Mouse (Mus musculus): ENCODE data around the gene Nod1. TPM values are rescaled to one million over a fixed set of nuclear protein-coding genes. Genes with fewer than 3 reads are reported as not detected.

Nod1 gene
- total and polyA plus RNA-seq, 2 experiments from 2014 or later: 1.7 to 4.8 TPM

- no peaks in the 10 kb centered on the region for H3K4me1 ChIP-seq (ENCODE audit: insufficient read depth, low read length)
- no peaks in the 10 kb centered on the region for H3K27me3 ChIP-seq (ENCODE audit: insufficient read depth, low read length)
- 63% methylated on average over 9 of the region's 9 CpGs for WGBS
- H3K36me3 ChIP-seq (ENCODE audit: insufficient read depth, low read length): no peaks in the 10 kb centered on the region
- no peak overlapping the region for H3K9ac ChIP-seq (replicated peaks; ENCODE audit: low read length)
- TF ChIP-seq CTCF (IDR thresholded peaks at IDR 0.05; ENCODE audit: low read depth): no peak
- H3K9me3 ChIP-seq (ENCODE audit: low read length): no peaks in the 10 kb centered on the region
- H3K4me3 ChIP-seq (ENCODE audit: low read length): no peak overlapping the region
- ATAC-seq (no peak), DNase-seq (ENCODE audit: low spot score) (no peak)
- no peak overlapping the region for H3K4me2 ChIP-seq (ENCODE audit: low read depth, low read length)
- H3K27ac ChIP-seq: no peak overlapping the region
Measured at GRCm38 (mm10) chr6:54970506-54970905, 1.9 kb downstream of the Nod1 start.

- WGBS: 49% methylated on average over 2 of the region's 2 CpGs
- no peak overlapping the region for H3K4me3 ChIP-seq (ENCODE audit: low read length)
- H3K4me1 ChIP-seq (ENCODE audit: insufficient read depth, low read length): no peaks in the 10 kb centered on the region
- H3K9me3 ChIP-seq (ENCODE audit: low read length): no peaks in the 10 kb centered on the region
- no peak for TF ChIP-seq CTCF (IDR thresholded peaks at IDR 0.05; ENCODE audit: low read depth)
- no peak overlapping the region for H3K9ac ChIP-seq (replicated peaks; ENCODE audit: low read length)
- no peak for ATAC-seq
- no peaks in the 10 kb centered on the region for H3K27me3 ChIP-seq (ENCODE audit: insufficient read depth, low read length)
- DNase-seq (ENCODE audit: low spot score): no peak
- H3K36me3 ChIP-seq (ENCODE audit: insufficient read depth, low read length): no peaks in the 10 kb centered on the region
- H3K27ac ChIP-seq: no peak overlapping the region
- H3K4me2 ChIP-seq (ENCODE audit: low read depth, low read length): no peak overlapping the region
Measured at GRCm38 (mm10) chr6:54969801-54970200, 2.6 kb downstream of the Nod1 start.

GRCm38 (mm10) chr6:54967591-54967990 is 4.8 kb downstream of the Nod1 start:
- Histone ChIP-seq H3K9ac (replicated peaks; ENCODE audit: low read length) (no peak overlapping the region), H3K4me3 (ENCODE audit: low read length) (no peak overlapping the region), H3K4me2 (ENCODE audit: low read depth, low read length) (no peak overlapping the region), H3K9me3 (ENCODE audit: low read length) (no peaks in the 10 kb centered on the region), H3K27me3 (ENCODE audit: insufficient read depth, low read length) (no peaks in the 10 kb centered on the region), H3K36me3 (ENCODE audit: insufficient read depth, low read length) (no peaks in the 10 kb centered on the region), H3K27ac (no peak overlapping the region), H3K4me1 (ENCODE audit: insufficient read depth, low read length) (no peaks in the 10 kb centered on the region)
- DNase-seq (ENCODE audit: low spot score) (no peak), ATAC-seq (no peak)
- TF ChIP-seq CTCF (IDR thresholded peaks at IDR 0.05; ENCODE audit: low read depth): no peak
- WGBS: 48% methylated on average over 10 of the region's 10 CpGs

- no peaks in the 10 kb centered on the region for H3K36me3 ChIP-seq (ENCODE audit: insufficient read depth, low read length)
- no peak for DNase-seq (ENCODE audit: low spot score)
- no peak for TF ChIP-seq CTCF (IDR thresholded peaks at IDR 0.05; ENCODE audit: low read depth)
- WGBS: 57% methylated on average over 5 of the region's 5 CpGs
- H3K4me2 ChIP-seq (ENCODE audit: low read depth, low read length): no peak overlapping the region
- H3K9me3 ChIP-seq (ENCODE audit: low read length): no peaks in the 10 kb centered on the region
- H3K9ac ChIP-seq (replicated peaks; ENCODE audit: low read length): no peak overlapping the region
- no peaks in the 10 kb centered on the region for H3K4me1 ChIP-seq (ENCODE audit: insufficient read depth, low read length)
- H3K4me3 ChIP-seq (ENCODE audit: low read length): no peak overlapping the region
- ATAC-seq: no peak
- no peaks in the 10 kb centered on the region for H3K27me3 ChIP-seq (ENCODE audit: insufficient read depth, low read length)
- H3K27ac ChIP-seq: no peak overlapping the region
Measured at GRCm38 (mm10) chr6:54965234-54965633, 7.2 kb downstream of the Nod1 start.

GRCm38 (mm10) chr6:54964755-54965154 is 7.7 kb downstream of the Nod1 start:
- no peaks in the 10 kb centered on the region for H3K9me3 ChIP-seq (ENCODE audit: low read length)
- no peaks in the 10 kb centered on the region for H3K27me3 ChIP-seq (ENCODE audit: insufficient read depth, low read length)
- no peak for ATAC-seq
- H3K4me2 ChIP-seq (ENCODE audit: low read depth, low read length): no peak overlapping the region
- H3K4me1 ChIP-seq (ENCODE audit: insufficient read depth, low read length): no peaks in the 10 kb centered on the region
- no peak overlapping the region for H3K4me3 ChIP-seq (ENCODE audit: low read length)
- H3K9ac ChIP-seq (replicated peaks; ENCODE audit: low read length): no peak overlapping the region
- no peak for DNase-seq (ENCODE audit: low spot score)
- TF ChIP-seq CTCF (IDR thresholded peaks at IDR 0.05; ENCODE audit: low read depth): no peak
- H3K36me3 ChIP-seq (ENCODE audit: insufficient read depth, low read length): no peaks in the 10 kb centered on the region
- no peak overlapping the region for H3K27ac ChIP-seq
- WGBS: 55% methylated on average over 1 of the region's 1 CpGs

GRCm38 (mm10) chr6:54963599-54963998 is 8.8 kb downstream of the Nod1 start:
- Histone ChIP-seq H3K4me3 (ENCODE audit: low read length) (no peak overlapping the region), H3K27me3 (ENCODE audit: insufficient read depth, low read length) (no peaks in the 10 kb centered on the region), H3K27ac (no peak overlapping the region), H3K36me3 (ENCODE audit: insufficient read depth, low read length) (no peaks in the 10 kb centered on the region), H3K9ac (replicated peaks; ENCODE audit: low read length) (no peak overlapping the region), H3K9me3 (ENCODE audit: low read length) (no peaks in the 10 kb centered on the region), H3K4me1 (ENCODE audit: insufficient read depth, low read length) (no peaks in the 10 kb centered on the region), H3K4me2 (ENCODE audit: low read depth, low read length) (no peak overlapping the region)
- DNase-seq (ENCODE audit: low spot score) (no peak), ATAC-seq (no peak)
- TF ChIP-seq CTCF (IDR thresholded peaks at IDR 0.05; ENCODE audit: low read depth): no peak
- 85% methylated on average over 2 of the region's 2 CpGs for WGBS

- Histone ChIP-seq H3K4me1 (ENCODE audit: insufficient read depth, low read length) (no peaks in the 10 kb centered on the region), H3K4me2 (ENCODE audit: low read depth, low read length) (no peak overlapping the region), H3K4me3 (ENCODE audit: low read length) (no peak overlapping the region), H3K36me3 (ENCODE audit: insufficient read depth, low read length) (no peaks in the 10 kb centered on the region), H3K27ac (no peak overlapping the region), H3K27me3 (ENCODE audit: insufficient read depth, low read length) (no peaks in the 10 kb centered on the region), H3K9ac (replicated peaks; ENCODE audit: low read length) (no peak overlapping the region), H3K9me3 (ENCODE audit: low read length) (no peaks in the 10 kb centered on the region)
- TF ChIP-seq CTCF (IDR thresholded peaks at IDR 0.05; ENCODE audit: low read depth): no peak
- ATAC-seq (no peak), DNase-seq (ENCODE audit: low spot score) (no peak)
- 89% methylated on average over 8 of the region's 8 CpGs for WGBS
Measured at GRCm38 (mm10) chr6:54957655-54958054, 14.8 kb downstream of the Nod1 start.

Measured in hindbrain, postnatal 0 days (tissue).